Comparison of ENCODE assay signal across 26 mouse cellular contexts in genomic region chr11:26307564-26307963, GRCm38 (mm10).
"Had no signal": no experiment of that assay in that cellular context is flagged by ENCODE, and none has a peak within 500 bp of the region (broad histone marks: within the 10 kb centered on the region; RNA-seq: fewer than 3 reads in every experiment).

No protein-coding gene starts in this region.

- H3K4me3 ChIP-seq: heart, adult 2 months; heart, embryonic 13.5 days; heart, embryonic 15.5 days; hindbrain, embryonic 13.5 days; hindbrain, embryonic 15.5 days; kidney, embryonic 15.5 days; limb, embryonic 13.5 days; limb, embryonic 15.5 days; liver, embryonic 13.5 days had no signal

- H3K36me3 ChIP-seq: heart, embryonic 13.5 days; heart, embryonic 15.5 days; hindbrain, embryonic 13.5 days; hindbrain, embryonic 15.5 days; kidney, embryonic 15.5 days; limb, embryonic 13.5 days; limb, embryonic 15.5 days; liver, embryonic 13.5 days had no signal

- H3K4me2 ChIP-seq: heart, embryonic 11.5 days; heart, embryonic 13.5 days; heart, embryonic 15.5 days; hindbrain, embryonic 13.5 days; hindbrain, embryonic 15.5 days; kidney, embryonic 15.5 days; limb, embryonic 13.5 days; limb, embryonic 15.5 days; liver, embryonic 13.5 days had no signal

- H3K27ac ChIP-seq: heart, adult 2 months; heart, embryonic 13.5 days; heart, embryonic 15.5 days; hindbrain, embryonic 13.5 days; hindbrain, embryonic 15.5 days; hindbrain, postnatal 0 days; kidney, embryonic 15.5 days; kidney, postnatal 0 days; limb, embryonic 13.5 days; limb, embryonic 15.5 days; liver, embryonic 13.5 days had no signal

- H3K27me3 ChIP-seq: heart, embryonic 13.5 days; heart, embryonic 15.5 days; hindbrain, embryonic 13.5 days; hindbrain, embryonic 15.5 days; kidney, embryonic 15.5 days; limb, embryonic 13.5 days; limb, embryonic 15.5 days; liver, embryonic 13.5 days had no signal

- DNase-seq: gastrocnemius, postnatal 14 days; gastrocnemius, postnatal 36 days; heart, adult 11 months; heart, adult 2 months; heart, postnatal 14 days; heart, postnatal 36 days; kidney, adult 11 months; kidney, adult 2 months; kidney, adult 9 months; kidney, postnatal 14 days; kidney, postnatal 36 days; layer of hippocampus, adult 9-11 months; layer of hippocampus, postnatal 36 days; left cerebral cortex, postnatal 4 days; liver, embryonic 13.5 days had no signal

- H3K4me1 ChIP-seq: heart, embryonic 13.5 days; heart, embryonic 15.5 days; hindbrain, embryonic 13.5 days; hindbrain, embryonic 15.5 days; kidney, embryonic 15.5 days; limb, embryonic 13.5 days; limb, embryonic 15.5 days; liver, embryonic 13.5 days had no signal

- ATAC-seq: hindbrain, postnatal 0 days; intestine, embryonic 16.5 days had no signal

- H3K9ac ChIP-seq: heart, embryonic 13.5 days; heart, embryonic 15.5 days; hindbrain, embryonic 13.5 days; hindbrain, embryonic 15.5 days; kidney, embryonic 15.5 days; limb, embryonic 13.5 days; limb, embryonic 15.5 days; liver, embryonic 13.5 days had no signal

- H3K9me3 ChIP-seq: heart, embryonic 13.5 days; heart, embryonic 15.5 days; hindbrain, embryonic 13.5 days; hindbrain, embryonic 15.5 days; kidney, embryonic 15.5 days; limb, embryonic 13.5 days; limb, embryonic 15.5 days; liver, embryonic 13.5 days had no signal
